Mouse (Mus musculus): ENCODE measurements at regions not wholly inside any gene's neighbourhood (a gene's known extent, or its start where the extent isn't known, plus 50 kb on each side); places are given as distances from the start of the nearest gene placed in this dataset.
"Not testable (repeated sequence)": the region's sequence is repeated elsewhere in the genome, so short reads cannot be mapped to it uniquely, and the experiment has no call there.

- not testable (repeated sequence) for DNase-seq (ENCODE audit: low read depth)
Observed at GRCm38 (mm10) chr16:31370590-31371092, 51.4 kb upstream of the Bdh1 start.

- DNase-seq (ENCODE audit: low read depth) = no peak
Observed at GRCm38 (mm10) chr16:31369849-31370248, 52.2 kb upstream of the Bdh1 start.

- DNase-seq (ENCODE audit: low read depth) = no peak
Observed at GRCm38 (mm10) chr16:31367521-31368245, 53.1 kb upstream of the Apod start.

- DNase-seq (ENCODE audit: low read depth) = peak; percentile 35
Observed at GRCm38 (mm10) chr16:31366033-31366432, 51.4 kb upstream of the Apod start.

GRCm38 (mm10) chr16:31364475-31364874 lies 49.9 kb upstream of the Apod start:
- DNase-seq (ENCODE audit: low read depth) = no peak
